Mouse (Mus musculus) fat pad, adult 2 months (tissue): ENCODE data around the gene Dusp3.

Experiments
- DNase-seq: peaks from one replicate; pipeline ENCODE4 v3.0.0-alpha.2; 2011; ENCODE audit warnings: low read depth, low spot score; ENCODE audit errors: extremely low read depth

Gene Dusp3

DNA sequence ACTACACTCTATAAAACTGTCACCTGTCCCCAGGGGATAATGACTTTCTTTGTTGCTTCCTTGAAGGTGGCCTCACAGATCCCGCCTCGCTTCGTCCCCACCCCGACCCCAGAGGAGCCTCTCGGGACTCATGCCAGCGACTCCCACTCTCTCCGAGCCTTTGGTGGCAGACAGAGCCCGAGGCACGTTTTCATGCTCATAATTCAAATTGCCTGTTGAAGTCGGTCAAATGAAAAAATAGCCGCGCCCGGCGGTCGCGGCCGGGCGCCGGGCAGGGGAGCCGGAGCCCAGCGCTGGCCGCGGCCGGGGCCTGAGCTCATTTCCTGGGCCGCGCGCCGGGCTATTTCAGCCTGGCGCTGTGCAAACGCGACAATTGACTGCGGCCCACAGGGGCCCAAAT is 49.7 kb downstream of the Dusp3 start:
- DNase-seq, result no peak

GRCm38 (mm10) chr11:101936421-101936820 is 50.4 kb downstream of the Dusp3 start:
- no peak for DNase-seq

DNA sequence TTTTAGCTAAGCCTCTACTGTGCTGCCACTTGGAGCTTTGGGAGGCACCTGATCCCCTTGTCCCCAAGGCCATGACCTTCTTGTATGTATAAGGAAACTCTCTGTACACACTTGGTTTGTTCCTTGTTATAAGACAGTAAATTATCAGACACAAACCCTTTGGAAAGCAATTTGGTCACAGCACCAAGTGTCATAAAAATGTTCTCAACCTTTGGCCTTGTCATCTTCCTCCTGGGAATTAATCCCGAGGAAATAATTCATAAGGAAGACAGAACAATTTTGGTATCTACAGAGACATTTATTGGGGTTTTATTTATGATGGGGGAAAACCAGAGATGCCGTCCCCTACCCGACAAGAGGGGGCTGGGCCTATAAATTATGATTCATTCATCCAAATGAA is 51.1 kb downstream of the Dusp3 start:
- DNase-seq, result no peak

- no peak for DNase-seq
These were observed 54.8 kb downstream of the Dusp3 start for GRCm38 (mm10) chr11:101931978-101932377.

- DNase-seq, result no peak
These were observed 58.6 kb downstream of the Dusp3 start for GRCm38 (mm10) chr11:101928030-101928762.

DNA sequence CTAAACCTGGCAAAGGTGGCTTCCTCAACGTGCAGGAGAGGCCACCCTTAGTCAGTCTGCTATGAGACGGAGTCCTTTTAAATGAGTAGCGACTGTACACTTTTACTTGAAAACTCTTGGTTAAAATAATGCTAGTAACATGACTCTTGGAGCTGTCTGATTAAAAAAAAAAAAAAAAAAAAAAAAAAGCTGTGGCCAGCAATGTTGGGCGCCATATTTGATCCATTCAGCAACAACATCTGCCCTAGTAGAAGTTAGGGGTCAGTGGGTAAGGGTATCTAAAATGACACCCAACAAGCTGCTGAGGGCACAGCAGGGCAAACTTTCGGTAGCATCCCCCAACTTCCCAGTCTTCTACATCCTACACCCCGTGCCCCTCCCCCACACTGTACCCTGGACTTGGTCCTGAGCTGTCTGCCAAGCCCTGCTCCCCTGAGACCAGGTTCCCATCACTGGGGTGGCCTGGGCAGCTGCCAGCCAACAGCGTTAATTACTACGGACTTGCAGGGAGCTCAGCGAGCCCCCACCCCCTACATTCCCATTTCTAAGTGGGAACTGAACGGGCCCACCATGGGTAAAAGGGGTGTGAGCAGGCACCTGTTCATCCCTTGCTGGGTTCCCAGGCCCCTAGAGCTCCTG is 59.7 kb downstream of the Dusp3 start:
- DNase-seq, result no peak

- DNase-seq, result no peak
These were observed 61.2 kb downstream of the Dusp3 start for GRCm38 (mm10) chr11:101925636-101926035.

GRCm38 (mm10) chr11:101924441-101924976 is 62.3 kb downstream of the Dusp3 start:
- DNase-seq, result no peak

DNA sequence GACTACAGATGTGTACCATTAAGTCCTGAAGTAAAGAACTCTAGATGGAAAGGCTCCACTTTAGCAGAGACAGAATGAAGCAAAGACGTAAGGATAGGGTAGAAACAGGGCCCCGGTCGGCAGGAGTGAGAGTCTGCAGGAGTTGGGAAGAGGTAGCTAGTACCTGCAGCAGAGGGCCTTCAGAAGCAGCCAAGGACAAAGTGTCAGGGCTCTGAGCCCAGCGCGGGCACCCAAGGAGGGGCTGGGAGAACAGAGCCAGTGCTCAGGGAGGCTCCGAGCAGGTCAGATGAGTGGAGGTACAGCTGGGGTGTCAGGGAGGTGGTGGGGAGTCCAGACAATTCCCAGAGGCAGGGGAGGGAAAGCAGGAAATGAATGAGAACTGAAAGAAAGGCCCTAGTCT is 62.8 kb downstream of the Dusp3 start:
- DNase-seq, result no peak

DNA sequence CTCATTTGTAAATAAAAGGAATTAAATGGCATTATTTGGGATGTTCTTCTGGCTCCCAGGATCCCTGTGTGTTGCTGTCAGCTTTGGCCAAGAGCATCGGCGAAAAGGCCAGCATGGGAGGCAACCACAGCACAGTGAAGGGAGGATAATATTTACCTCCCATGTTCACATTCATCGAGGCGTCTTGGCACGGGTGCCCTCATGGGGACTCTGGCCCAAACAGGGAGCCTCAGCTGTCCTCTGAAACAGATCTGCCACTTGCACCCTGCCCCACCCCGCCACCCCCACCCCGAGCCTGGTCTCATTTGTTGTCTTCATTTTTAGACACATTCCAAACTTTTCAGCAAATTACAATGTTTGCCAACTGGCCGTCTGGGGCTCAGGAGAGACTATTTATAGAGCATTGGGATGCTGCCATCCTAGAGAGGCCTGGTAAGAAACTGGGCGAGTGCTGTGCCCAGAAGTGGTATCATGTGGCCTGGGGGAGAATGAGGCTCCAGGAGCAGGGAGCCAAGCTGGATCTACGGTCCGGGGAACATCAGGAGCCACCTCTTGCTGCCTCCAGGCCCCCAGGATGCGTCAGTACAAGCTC is 65.4 kb downstream of the Dusp3 start:
- no peak for DNase-seq
